Mouse (Mus musculus): ENCODE measurements around the gene Cog7.

DNA sequence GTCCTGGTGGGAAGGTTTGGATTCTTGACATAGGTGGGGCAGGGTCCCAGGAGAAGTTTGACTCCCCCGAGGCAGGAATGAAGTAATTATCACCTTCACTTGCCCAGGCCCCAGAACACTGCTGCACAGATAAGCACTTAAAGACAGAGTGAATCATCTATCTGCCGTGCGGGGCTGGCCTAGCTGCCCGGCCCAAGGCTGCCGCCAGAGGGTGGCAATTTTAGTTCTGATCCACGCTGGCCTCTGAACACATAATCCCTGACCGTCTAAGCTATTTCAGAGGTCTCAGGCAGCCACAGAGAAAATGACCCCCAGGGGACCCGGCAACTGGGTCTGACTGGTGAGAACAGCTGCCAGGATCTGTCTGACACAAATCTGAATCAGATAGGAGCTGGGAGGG lies 33.6 kb upstream of the Cog7 start:
- no peak for TF ChIP-seq CTCF (IDR thresholded peaks at IDR 0.05; ENCODE audit: borderline replicate concordance, insufficient read depth, low read length)
- no peak for TF ChIP-seq POLR2A (IDR thresholded peaks at IDR 0.05; ENCODE audit: low read depth, low read length)
